Mouse (Mus musculus) CH12.LX (cell line): ENCODE data around the gene Aip. TPM values are rescaled to one million over a fixed set of nuclear protein-coding genes. Genes with fewer than 3 reads are reported as not detected.
"Not testable (repeated sequence)": the region's sequence is repeated elsewhere in the genome, so short reads cannot be mapped to it uniquely, and the experiment has no call there.

ENCODE experiments used
- DNase-seq: peaks from one replicate; pipeline ENCODE4 v3.0.0-alpha.2; 2013; ENCODE audit errors: extremely low read depth
- H3K27ac ChIP-seq: 2 replicates; pipeline ENCODE4 v1.5.1; 2012; ENCODE audit warnings: low read depth, mild to moderate bottlenecking, control low read depth, moderate library complexity; ENCODE audit not compliant: insufficient read depth
- H3K27me3 ChIP-seq: replicated peaks from 2 replicates; pipeline ENCODE3; 2012; ENCODE audit warnings: inconsistent platforms
- H3K36me3 ChIP-seq, 2 experiments: replicated peaks in 1 of 2; 2 replicates each; pipeline versions ENCODE3 to v1.6.1; 2012; ENCODE audit warnings: inconsistent platforms in 1 of 2, low read length in 1 of 2, mild to moderate bottlenecking in 1 of 2, mixed read lengths in 1 of 2, moderate library complexity in 1 of 2; ENCODE audit not compliant: control insufficient read depth in 1 of 2, insufficient read depth in 1 of 2
- H3K4me1 ChIP-seq, 2 experiments: 2 replicates each; pipeline ENCODE4 v1.6.1; 2012; ENCODE audit warnings: inconsistent platforms in 1 of 2, moderate library complexity in 1 of 2; ENCODE audit not compliant: insufficient read depth in 2 of 2, control insufficient read depth in 1 of 2
- H3K4me2 ChIP-seq: 2 replicates; pipeline ENCODE4 v1.6.1; 2012; ENCODE audit warnings: low read depth, mild to moderate bottlenecking, control low read depth; ENCODE audit not compliant: poor library complexity, insufficient read depth, severe bottlenecking
- H3K4me3 ChIP-seq, 3 experiments: fragments of 150-350 bp in 1 of 3; sonication (generic) in 1 of 3; replicated peaks in 1 of 3; 2 replicates each; pipeline versions ENCODE3 to v1.5.1; 2011 to 2012; ENCODE audit warnings: low read depth in 2 of 3, low read length in 2 of 3, mild to moderate bottlenecking in 2 of 3, moderate library complexity in 2 of 3, control low read depth in 1 of 3, improper control_type of control experiment in 1 of 3, inconsistent platforms in 1 of 3, mixed read lengths in 1 of 3; ENCODE audit not compliant: poor library complexity in 1 of 3
- H3K79me2 ChIP-seq: replicated peaks from 2 replicates; pipeline ENCODE4 v1.6.1; 2012; ENCODE audit warnings: mild to moderate bottlenecking, moderate library complexity; ENCODE audit not compliant: control insufficient read depth, poor library complexity, insufficient read depth, severe bottlenecking; ENCODE audit errors: extremely low read depth
- H3K9ac ChIP-seq: 2 replicates; pipeline ENCODE4 v1.6.1; 2012; ENCODE audit warnings: low read depth, mild to moderate bottlenecking, control low read depth, moderate library complexity; ENCODE audit not compliant: insufficient read depth
- H3K9me3 ChIP-seq: replicated peaks from 2 replicates; pipeline ENCODE3; 2012; ENCODE audit warnings: low read length, inconsistent platforms, mixed read lengths
- CHD1 ChIP-seq: IDR thresholded peaks from 2 replicates; pipeline ENCODE4 v1.6.1; 2012; ENCODE audit warnings: low read depth, low read length, improper control_type of control experiment, inconsistent platforms
- CHD2 ChIP-seq: IDR thresholded peaks from 2 replicates; pipeline ENCODE4 v1.6.1; 2011; ENCODE audit warnings: low read length, improper control_type of control experiment
- CTCF ChIP-seq, 2 experiments: IDR thresholded peaks in 1 of 2; conservative IDR thresholded peaks in 1 of 2; 2 replicates each; pipeline ENCODE4 v1.5.1; 2011 to 2012; ENCODE audit warnings: low read depth in 2 of 2, low read length in 2 of 2, improper control_type of control experiment in 1 of 2, inconsistent platforms in 1 of 2, mild to moderate bottlenecking in 1 of 2, moderate library complexity in 1 of 2
- E2F4 ChIP-seq: IDR thresholded peaks from 2 replicates; pipeline ENCODE4 v1.6.1; 2011; ENCODE audit warnings: low read depth, low read length, improper control_type of control experiment; ENCODE audit not compliant: insufficient replicate concordance
- ELF1 ChIP-seq: IDR thresholded peaks from 2 replicates; pipeline ENCODE4 v1.6.1; 2014; ENCODE audit warnings: low read depth, mild to moderate bottlenecking, inconsistent platforms, low read length, improper control_type of control experiment
- ETS1 ChIP-seq: conservative IDR thresholded peaks from 2 replicates; pipeline ENCODE4 v1.6.1; 2012; ENCODE audit warnings: low read depth, mild to moderate bottlenecking, inconsistent platforms, low read length, improper control_type of control experiment, moderate library complexity
- GABPA ChIP-seq: IDR thresholded peaks from 2 replicates; pipeline ENCODE4 v1.6.1; 2012; ENCODE audit warnings: low read depth, low read length, improper control_type of control experiment, inconsistent platforms; ENCODE audit not compliant: insufficient replicate concordance
- HCFC1 ChIP-seq: IDR thresholded peaks from 2 replicates; pipeline ENCODE4 v1.6.1; 2012; ENCODE audit warnings: low read depth, mild to moderate bottlenecking, inconsistent platforms, low read length, improper control_type of control experiment
- IRF4 ChIP-seq: IDR thresholded peaks from 2 replicates; pipeline ENCODE4 v1.6.1; 2014; ENCODE audit warnings: low read depth, mild to moderate bottlenecking, inconsistent platforms, low read length, improper control_type of control experiment
- JUND ChIP-seq: conservative IDR thresholded peaks from 2 replicates; pipeline ENCODE4 v1.6.1; 2011; ENCODE audit warnings: low read depth, low read length, improper control_type of control experiment
- MAX ChIP-seq: IDR thresholded peaks from 2 replicates; pipeline ENCODE4 v1.6.1; 2011; ENCODE audit warnings: low read length, improper control_type of control experiment
- MAZ ChIP-seq: IDR thresholded peaks from 2 replicates; pipeline ENCODE4 v1.6.1; 2012; ENCODE audit warnings: low read depth, mild to moderate bottlenecking, inconsistent platforms, low read length, improper control_type of control experiment, moderate library complexity
- MYC ChIP-seq: IDR thresholded peaks from 2 replicates; pipeline ENCODE4 v1.6.1; 2011; ENCODE audit warnings: low read depth, mild to moderate bottlenecking, improper control_type of control experiment, low read length
- NELFE ChIP-seq: IDR thresholded peaks from 2 replicates; pipeline ENCODE4 v1.6.1; 2011; ENCODE audit warnings: low read depth, low read length, improper control_type of control experiment
- PAX5 ChIP-seq: IDR thresholded peaks from 2 replicates; pipeline ENCODE4 v1.6.1; 2012; ENCODE audit warnings: low read length, inconsistent platforms, mixed read lengths
- RAD21 ChIP-seq: IDR thresholded peaks from 2 replicates; pipeline ENCODE4 v1.6.1; 2011; ENCODE audit warnings: low read depth, mild to moderate bottlenecking, low read length, improper control_type of control experiment, moderate library complexity
- RCOR1 ChIP-seq: conservative IDR thresholded peaks from 2 replicates; pipeline ENCODE4 v1.6.1; 2012; ENCODE audit warnings: low read depth, mild to moderate bottlenecking, inconsistent platforms, low read length, improper control_type of control experiment
- USF1 ChIP-seq: IDR thresholded peaks from 2 replicates; pipeline ENCODE4 v1.6.1; 2014; ENCODE audit warnings: low read depth, mild to moderate bottlenecking, inconsistent platforms, low read length, improper control_type of control experiment
- USF2 ChIP-seq: conservative IDR thresholded peaks from 2 replicates; pipeline ENCODE4 v1.6.1; 2011; ENCODE audit warnings: low read depth, low read length, improper control_type of control experiment
- ZKSCAN1 ChIP-seq: IDR thresholded peaks from 2 replicates; pipeline ENCODE4 v1.6.1; 2012; ENCODE audit warnings: low read depth, inconsistent platforms, low read length, improper control_type of control experiment, borderline replicate concordance
- ZMIZ1 ChIP-seq: IDR thresholded peaks from 2 replicates; pipeline ENCODE4 v1.6.1; 2012; ENCODE audit warnings: low read depth, mild to moderate bottlenecking, inconsistent platforms, low read length, improper control_type of control experiment
- dilution Hi-C: fragments of 300-500 bp; cut with MboI; formaldehyde crosslinking; loops from 2 replicates; pipeline ENCODE4 v1.14.3; 2020; ENCODE audit warnings: low sequenced_read_pairs; ENCODE audit not compliant: extremely low pct_unique_long_range_greater_than_20kb, extremely low pct_ligation_motif_present
- in situ Hi-C: fragments of 300-500 bp; cut with MboI; formaldehyde crosslinking; loops from 3 replicates; pipeline ENCODE4 v1.14.3; 2019; ENCODE audit warnings: low sequenced_read_pairs, low pct_ligation_motif_present, low pct_unique_long_range_greater_than_20kb, mixed read lengths
- polyA plus RNA-seq: library from polyadenylated mRNA; unstranded; fragments of >175 nt; gene quantifications from 2 replicates; pipeline ENCODE4 v1.2.1, GENCODE M21; 2012; ENCODE audit warnings: low read depth; ENCODE audit not compliant: insufficient read length
- total RNA-seq, 2 experiments: library from RNA; depleted of rRNA; stranded (reverse); fragments of 300-350 nt in 1 of 2; fragments of >200 nt in 1 of 2; gene quantifications; 2 replicates each; pipeline ENCODE4 v1.2.3; 2012 to 2014

Aip gene
- total and polyA plus RNA-seq, 3 experiments = 11.7 to 64.8 (median 39.7) TPM

DNA sequence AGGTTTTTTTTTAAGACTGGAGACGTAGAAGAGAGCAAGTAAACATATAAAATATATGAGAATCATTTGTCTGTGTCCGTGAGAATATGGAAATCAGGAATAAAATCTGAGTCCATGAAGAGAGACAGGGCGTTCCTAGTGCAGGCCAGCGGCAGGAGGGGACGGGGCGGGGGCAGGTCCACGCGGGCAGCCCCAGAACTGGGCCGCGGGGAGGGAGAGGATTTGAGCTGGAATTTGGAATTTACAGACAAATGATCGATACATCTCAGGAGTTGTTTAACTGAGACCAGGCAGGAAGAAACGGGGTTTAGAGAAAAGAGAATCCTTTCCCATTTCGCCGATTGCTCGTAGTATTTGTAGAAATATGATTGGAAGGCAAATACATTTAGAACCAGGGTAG lies 55.3 kb downstream of the Aip start:
- Histone ChIP-seq H3K4me2 (no peak overlapping the region), H3K36me3 (no peaks in the 10 kb centered on the region), H3K79me2 (no peaks in the 10 kb centered on the region), H3K27me3 (peaks cover 11% of the 10 kb centered on the region), H3K27ac (no peak overlapping the region), H3K4me1 (peaks cover 0 to 4% of the 10 kb centered on the region in 2 experiments; a peak in 1 of 4 replicates), H3K9ac (no peak overlapping the region), H3K4me3 (no peak overlapping the region), H3K9me3 (no peaks in the 10 kb centered on the region)
- no peak for DNase-seq
- TF ChIP-seq MAZ (no peak), CHD1 (no peak), CHD2 (no peak), NELFE (no peak), ZKSCAN1 (no peak), ETS1 (no peak), USF2 (no peak), MYC (no peak), PAX5 (no peak), GABPA (no peak), IRF4 (no peak), RCOR1 (no peak), E2F4 (no peak), ZMIZ1 (no peak), CTCF (conservative IDR thresholded peaks at IDR 0.05 in 1 of 2, IDR thresholded peaks at IDR 0.05 in 1 of 2; ENCODE audit: low read depth in 2 of 2, low read length in 2 of 2) (no peak), MAX (no peak), JUND (no peak), RAD21 (no peak), ELF1 (no peak), USF1 (no peak)
- in situ Hi-C loops (no loop called here), dilution Hi-C loops (no loop called here)

- no peak overlapping the region for H3K27ac ChIP-seq
- no peaks in the 10 kb centered on the region for H3K79me2 ChIP-seq
- no peak for DNase-seq
- H3K9me3 ChIP-seq = no peaks in the 10 kb centered on the region
- TF ChIP-seq HCFC1 = no peak
- no peak for TF ChIP-seq NELFE
- no peak for TF ChIP-seq JUND
- H3K4me2 ChIP-seq = no peak overlapping the region
- no peak overlapping the region for H3K4me3 ChIP-seq
- dilution Hi-C loops = no loop called here
- H3K4me1 ChIP-seq = peaks cover 0 to 4% of the 10 kb centered on the region in 2 experiments; a peak in 1 of 4 replicates
- H3K27me3 ChIP-seq = peaks cover 11% of the 10 kb centered on the region
- H3K9ac ChIP-seq = no peak overlapping the region
- H3K36me3 ChIP-seq = no peaks in the 10 kb centered on the region
- in situ Hi-C loops = no loop called here
Measured at GRCm38 (mm10) chr19:4068717-4069410, 56.8 kb downstream of the Aip start.

GRCm38 (mm10) chr19:4068242-4068641 lies 57.4 kb downstream of the Aip start:
- DNase-seq, H3K4me2 ChIP-seq, H3K9ac ChIP-seq, H3K4me3 ChIP-seq, H3K27ac ChIP-seq, H3K9me3 ChIP-seq, in situ Hi-C loops, H3K36me3 ChIP-seq, dilution Hi-C loops, H3K79me2 ChIP-seq, H3K4me1 ChIP-seq, H3K27me3 ChIP-seq: not testable (repeated sequence)
